Mouse (Mus musculus): ENCODE data around the gene Grik4.
A peak's percentile ranks its signal among the peaks of the same experiment; 100 is the strongest.

Grik4 gene

DNA sequence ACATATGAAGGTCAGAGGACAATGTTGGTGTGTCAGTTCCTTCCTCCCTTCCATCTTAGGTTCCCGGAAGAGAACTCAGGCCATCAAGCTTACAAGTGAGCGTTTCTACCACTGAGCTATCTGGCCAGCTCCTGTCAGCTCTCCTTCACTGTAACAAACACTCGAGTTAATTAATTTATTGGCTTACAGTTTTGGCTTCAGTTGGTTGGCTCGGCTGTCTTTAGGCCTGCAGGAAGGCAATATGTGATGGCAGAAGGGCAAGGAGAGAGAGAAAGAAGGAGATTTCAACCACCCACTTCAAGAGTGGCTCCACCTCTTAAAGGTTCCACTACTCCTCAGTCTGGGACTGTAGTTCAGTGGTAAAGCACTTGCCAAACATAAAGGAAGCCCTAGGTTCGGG lies 209.2 kb downstream of the Grik4 start:
- DNase-seq, result no peak

DNA sequence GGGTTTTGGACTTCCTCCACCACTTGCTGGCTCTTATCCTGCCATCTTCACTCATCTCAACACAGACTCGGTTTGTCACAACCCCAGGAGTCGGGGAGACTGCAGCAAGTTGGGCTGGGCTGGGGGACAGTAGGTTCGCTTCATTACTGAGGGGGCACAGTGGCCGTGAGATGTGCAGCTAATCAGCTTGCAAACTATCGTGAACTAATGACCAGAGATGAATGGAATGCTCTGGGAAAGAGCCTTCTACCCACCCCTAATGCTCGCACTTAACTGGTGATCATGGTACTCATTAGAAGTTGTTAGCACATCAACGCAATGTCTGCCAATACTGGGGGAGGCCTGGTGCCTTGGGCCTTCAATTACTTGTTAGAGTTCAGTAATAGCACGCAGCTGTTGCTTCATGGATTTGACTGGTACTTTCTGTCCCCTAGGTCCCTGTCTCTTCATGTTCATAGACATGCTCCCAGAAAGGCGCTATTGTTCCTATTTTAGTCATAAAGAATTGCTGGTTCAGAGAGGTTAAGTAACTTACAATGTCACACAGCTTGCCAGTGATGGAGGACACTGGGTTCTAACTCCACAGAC lies 211.5 kb downstream of the Grik4 start:
- DNase-seq, result no peak

DNA sequence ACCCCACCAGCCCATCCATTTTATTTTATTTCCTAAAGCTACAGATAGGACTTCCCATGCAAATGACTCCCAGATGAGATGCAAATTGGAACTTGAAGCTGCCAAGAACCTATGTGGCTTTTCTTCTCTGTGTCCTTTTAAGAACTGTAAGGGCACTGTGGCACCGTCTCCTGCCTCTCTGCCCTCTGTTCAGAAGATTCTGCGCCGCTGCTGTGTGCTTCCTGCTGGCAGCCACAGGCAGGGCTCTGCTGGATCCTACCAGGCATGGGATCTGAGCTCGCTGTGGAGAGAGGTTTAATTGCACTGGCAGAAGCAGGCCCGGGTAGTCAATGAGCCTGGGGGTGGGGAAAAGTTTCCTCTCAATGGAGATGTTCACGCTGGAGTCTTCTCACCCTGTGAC lies 215.8 kb downstream of the Grik4 start:
- DNase-seq, result no peak

DNA sequence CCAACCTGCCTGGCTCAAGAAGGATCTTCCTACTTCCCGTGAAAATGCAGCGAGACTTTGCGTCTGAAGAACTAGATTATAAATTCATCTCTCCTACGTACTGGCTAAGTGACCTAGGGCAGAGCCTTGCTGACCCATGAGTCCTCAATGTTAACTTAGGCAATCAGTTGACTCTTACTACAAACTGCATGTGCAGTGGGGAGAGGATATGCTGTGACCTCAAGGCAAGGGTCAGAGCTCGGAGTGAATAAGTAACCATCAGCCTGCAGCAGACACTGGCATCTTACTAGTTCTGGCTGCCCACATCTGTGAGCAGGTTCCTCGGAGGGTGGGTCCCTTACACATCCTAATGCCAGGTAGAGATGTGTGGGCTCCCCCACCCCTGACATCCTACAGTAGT lies 216.6 kb downstream of the Grik4 start:
- DNase-seq, result no peak

DNA sequence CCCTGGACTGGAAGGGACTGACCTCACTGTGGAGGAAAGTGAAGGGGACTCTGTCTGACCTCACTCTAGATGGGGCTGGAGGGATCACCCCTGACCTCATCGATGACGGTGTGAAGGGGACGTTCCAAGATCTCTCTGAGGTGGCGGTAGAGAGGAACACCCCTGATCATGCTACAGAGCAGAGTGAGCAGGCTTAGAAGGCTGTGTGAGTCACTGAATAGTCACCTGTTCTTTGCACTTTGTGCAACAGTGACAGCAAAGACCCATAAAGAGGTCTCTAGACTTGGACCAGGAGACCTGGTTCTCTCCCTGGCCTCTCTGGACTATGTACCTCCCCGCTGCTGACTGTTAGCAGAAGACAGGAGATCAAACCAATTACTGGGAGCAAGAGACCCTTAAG lies 217.1 kb downstream of the Grik4 start:
- DNase-seq, result no peak

DNA sequence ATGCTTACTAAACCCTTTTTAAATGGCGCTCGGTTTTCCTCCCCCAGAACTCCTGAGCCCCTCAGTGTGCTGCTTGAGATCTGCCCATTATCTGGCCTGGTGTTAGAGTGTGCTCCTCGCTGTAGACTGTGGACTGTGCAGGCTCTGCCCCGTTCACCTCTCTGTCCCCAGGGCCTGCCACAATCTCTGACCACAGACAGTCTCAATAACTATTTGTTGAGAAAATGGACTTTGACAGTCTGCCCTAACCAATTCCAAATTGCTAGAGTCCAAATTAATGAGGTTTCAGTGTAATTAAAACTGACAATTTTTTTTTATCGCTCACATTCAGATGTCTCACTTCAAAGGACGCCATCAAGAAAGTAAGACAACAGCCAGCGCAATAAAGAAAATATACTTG lies 220.2 kb downstream of the Grik4 start:
- no peak for DNase-seq

DNA sequence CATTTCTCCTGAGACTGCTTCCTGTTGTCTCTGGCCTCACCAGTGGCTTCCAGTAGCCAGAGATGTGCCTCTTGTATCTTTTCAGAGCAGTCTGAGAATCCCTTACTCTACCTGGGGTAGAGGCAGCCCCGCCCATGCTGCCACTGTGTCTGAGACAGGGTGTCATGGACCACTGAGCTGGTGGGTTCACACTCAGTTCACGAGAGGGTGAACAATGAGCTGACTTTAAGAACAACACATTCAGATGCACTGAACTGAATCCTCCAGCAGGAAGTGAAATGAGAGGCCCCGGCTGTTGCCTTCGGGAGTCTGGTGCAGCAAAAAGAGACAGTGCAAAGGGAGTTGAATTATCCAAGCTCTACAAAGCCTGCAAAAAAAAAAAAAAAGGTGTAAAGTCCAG lies 221.8 kb downstream of the Grik4 start:
- no peak for DNase-seq

DNA sequence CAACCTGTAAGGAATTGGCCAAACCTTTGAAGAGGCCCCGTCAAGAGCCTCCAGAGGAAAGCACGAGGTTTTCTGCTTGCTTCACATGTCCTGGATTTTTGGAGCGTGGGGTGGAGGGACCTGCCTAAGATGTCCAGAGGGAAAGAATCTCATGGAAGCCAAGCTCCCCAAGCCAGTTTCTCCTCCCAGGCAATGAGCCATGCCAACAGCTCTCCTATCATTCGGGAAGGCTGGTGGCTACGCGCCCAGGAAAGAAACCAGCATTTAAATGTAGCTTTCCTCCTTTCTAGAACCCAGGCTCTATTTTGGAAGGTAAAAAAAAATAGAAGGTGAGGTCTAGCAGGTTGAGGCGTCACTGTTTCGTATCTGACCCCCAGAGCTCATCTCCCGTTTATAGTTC lies 222.6 kb downstream of the Grik4 start:
- DNase-seq, result no peak

DNA sequence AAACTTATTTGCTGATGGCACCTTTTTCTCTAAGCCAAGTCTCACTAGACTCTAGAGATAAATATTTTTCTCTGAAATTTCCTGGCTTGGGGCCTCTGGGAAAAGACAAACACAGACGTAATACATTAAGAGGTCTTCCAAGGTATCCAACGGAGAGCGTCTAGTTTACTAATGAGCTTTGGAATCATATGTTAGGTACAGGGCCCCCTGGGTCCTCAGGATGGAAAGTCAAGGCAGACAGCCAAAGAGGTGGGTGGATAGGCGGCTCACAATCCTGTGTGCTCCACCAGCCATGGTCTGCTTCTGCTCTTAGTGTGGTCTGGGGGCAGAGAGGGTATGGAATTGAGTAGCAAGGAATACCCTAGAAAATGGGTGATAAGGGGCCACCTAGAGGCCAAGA lies 223.1 kb downstream of the Grik4 start:
- DNase-seq, result no peak

DNA sequence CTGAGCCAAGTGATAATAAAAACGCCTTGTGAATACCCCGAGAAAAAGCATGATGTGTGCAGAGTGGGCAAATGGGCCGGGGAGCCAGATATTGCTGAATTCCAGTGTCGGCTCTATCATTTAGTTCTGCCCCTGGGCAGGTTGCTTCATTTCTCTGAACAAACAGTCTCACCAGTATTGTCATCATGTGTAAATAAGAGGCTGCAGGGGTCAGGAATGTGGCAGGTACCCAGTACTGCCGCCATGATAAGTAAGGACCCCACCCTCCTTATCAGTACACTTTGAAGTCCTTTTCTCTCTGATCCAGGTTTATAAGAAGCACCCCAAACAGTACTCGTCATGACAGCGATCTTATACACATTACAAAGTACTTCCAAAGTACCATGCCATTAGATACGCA lies 230.4 kb downstream of the Grik4 start:
- DNase-seq, result no peak

DNA sequence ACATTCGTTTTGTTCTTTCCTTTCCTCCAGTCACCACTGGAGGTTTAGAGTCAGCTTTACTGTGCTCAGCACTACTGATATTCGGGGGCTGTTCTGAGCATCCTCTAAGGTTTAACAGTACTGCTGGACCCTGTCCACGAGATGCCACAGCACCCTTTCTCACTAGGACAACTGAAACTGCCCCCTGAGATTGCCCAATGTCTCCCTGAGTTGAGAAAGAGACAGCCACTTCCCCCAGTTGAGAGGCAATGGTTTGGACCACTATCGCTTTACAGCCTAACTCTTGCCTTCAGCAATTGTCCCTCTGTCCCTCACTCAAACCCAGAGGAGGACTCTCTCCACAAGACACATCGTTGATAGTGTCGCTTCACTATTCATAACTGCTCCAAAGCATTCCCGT lies 238.4 kb downstream of the Grik4 start:
- no peak for DNase-seq

DNA sequence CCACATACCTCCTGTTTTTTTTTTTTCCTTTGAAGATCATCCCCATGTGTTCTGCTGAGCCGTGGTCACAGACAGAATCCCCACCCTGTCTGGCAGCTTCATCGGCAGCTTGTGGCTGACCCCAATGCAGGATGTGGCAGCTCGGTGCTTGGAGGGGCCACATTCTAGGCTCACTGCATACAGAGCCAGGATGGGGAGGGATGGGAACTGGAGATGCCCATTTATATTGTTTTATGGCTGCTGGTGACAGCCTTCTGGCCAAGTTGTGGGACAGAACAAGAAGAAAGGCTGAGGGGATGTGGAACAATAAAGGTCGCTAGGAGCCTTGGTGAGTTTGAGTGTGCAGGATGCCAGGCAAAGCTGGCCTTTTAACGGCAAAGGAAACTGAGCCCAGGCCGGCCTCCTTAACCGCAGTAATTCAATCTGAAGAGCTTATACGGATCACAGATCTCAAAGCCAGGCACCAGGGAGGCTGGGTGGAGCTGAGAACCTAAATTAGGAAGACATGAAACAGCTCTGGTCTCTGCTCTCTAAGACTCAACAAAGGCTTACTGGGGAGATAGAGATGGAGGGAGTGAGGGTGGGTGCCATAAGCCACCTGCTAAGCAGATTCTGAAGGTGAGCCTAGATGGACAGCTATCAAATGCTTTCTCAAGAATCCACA lies 241.0 kb downstream of the Grik4 start:
- DNase-seq, result no peak

DNA sequence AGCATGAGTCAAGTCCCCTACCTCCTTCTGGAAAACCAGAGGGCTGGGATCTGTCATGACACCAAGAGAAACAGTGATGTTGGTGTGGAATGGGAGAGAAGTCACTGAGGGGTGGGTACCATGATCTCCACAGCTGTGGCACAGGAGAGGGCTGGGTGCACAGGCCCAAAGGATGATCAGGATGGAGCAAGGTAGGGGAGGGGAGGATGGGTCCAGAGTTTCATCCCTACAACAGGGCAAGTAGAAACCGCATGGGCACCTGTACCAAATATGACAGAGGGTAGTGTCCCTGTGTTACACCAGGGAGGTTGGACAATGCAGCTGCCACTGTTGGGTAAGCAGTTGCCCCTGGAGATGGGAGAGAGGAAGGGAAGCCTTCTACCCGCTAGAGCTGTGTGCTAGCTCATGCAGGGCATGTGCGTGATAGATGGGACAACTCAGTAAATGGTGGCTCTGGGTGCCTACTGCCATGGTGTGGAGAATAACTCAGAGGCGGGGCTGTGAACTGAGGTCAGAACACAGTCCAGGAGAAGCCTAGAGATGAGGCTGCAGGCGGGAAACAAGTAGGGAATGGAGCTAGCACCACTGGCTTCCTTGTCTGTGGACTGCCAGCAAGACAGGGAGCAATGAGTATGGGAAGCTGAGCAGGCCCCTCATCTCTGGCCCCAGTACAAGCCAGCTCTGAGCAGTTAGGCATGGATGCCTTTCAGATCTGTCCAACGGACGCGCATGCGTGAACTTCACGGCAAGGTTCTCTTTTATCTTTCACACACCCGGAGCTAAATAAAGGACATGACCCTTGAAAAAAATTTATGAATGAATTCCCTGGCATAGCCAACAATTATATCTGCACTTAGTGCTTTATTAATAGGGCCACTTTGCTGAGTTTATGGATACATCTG lies 241.8 kb downstream of the Grik4 start:
- no peak for DNase-seq

DNA sequence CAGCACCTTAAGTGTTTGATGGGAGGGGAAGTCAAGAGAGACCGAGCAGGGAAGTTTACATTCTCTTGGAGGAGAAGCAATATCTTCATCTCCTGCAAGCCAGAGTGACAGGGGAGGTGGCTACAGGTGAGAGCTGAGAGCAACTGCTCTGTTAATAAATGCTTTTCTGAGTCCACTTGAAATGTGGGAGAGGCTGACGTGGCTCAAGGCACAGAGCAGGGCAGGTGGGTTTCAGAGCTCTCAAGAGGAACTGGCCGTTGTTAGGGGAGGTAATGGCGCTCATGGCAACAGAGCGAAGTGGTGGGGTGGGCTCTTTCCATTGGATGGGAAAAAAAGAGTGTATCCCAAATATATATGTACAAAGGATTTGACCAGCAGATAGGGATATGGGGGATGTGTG lies 242.6 kb downstream of the Grik4 start:
- no peak for DNase-seq

DNA sequence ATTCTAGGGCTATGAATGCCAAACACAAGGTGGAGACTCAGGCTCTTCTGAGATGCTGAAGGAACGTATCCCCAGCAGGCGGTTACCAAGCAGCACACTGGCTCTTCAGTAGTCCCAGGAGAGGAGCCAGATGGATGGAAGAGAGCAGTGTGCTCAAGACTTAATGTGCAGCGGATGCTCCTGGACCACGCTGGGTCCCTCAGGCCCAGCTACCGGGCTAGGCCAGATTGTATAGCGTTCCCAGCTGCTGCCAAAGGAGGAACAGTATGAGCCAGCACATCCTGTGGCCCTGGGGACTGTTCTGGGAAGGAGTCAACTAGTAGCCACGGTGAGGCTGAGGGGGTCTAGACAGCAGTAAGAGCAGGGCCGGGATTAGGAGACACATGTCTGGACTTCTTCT lies 251.3 kb downstream of the Grik4 start:
- no peak for DNase-seq

DNA sequence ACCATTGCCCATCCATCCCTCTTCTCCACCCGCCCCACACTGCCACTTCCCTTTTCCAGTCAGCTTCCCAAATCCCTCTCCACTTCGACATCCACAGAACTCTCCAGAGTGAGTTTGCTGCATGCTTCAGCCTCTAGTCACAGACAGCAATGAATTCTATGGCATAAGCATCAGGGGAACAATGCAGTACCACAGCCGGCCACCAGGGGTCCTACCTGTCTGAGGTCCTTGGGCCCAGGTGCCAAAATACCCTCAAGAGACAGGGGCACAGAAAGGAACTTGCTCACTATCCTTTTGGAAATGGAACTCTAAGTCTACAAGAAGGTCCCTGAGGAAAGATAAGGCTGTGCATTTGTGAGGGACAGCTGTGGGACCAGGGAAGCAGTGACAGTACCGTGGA lies 256.1 kb downstream of the Grik4 start:
- DNase-seq, result peak; percentile 52

DNA sequence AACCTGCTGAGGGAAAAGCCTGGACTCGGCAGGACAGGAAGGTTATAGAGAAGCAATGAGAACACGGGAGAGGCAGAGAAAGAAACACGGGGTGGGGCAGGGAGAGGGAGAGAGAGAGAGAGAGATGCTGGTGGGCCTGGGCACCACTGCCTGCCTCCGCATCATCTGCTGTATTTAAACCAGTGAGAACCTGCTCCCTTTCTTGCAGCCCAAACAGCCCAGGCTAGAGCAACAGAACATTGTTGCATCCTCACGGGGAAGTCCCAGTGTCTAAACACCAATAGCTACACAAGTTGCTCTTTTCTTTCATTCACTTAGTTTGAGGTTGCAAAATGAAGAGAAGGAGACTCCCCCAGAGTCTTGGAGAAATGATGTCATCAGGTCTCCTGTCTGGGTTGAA lies 258.2 kb downstream of the Grik4 start:
- no peak for DNase-seq

DNA sequence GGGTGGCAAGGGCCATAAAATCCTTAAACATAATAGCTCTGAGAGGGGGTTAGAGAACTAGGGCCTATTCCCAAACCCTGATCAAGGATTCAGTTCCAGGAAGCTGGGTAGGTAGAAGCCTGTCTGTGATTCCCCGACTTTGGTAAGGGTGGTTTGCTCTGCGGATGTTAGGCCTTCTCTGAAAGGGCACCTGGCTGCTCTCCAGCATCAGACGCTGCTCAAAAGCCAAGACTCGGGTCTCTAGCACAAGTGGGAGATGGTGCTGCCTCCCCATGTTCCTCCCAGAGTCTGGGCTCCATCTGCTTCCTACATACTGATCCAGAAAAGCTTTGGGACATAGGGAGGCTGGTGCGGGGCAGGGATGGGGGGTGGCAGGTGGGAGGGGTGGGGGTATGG lies 270.3 kb downstream of the Grik4 start:
- DNase-seq, result no peak

DNA sequence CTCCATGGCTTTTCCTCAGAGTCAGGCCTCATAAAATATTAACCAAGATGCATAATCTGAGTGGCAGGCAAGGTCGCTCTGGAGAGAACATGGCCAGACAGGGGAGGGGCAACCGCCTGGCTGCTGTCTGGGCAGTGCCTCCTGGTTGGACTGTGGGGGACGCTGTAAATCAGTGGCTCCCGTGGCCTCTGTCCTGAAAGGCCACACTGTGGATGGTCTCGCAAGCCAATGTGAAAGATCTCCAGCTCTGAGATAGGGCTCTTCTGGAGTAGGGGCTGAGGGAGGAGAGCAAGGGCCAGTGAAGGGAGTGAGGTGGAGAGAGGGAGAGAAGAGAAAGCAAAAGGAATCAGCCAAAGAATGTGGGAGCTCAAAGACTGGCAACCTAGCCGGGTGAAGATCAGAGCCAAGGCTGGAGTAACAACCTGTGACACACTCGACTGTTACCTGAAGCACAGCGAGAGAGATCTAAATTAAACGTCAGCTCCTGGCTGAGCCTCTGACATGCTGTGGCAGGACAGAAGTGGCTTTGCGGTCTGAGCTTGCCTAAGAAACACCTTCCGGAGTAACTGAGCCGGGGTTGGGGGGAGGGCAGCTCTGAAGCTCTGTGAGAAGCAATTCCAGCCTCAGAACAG lies 270.8 kb downstream of the Grik4 start:
- DNase-seq, result peak; percentile 48

DNA sequence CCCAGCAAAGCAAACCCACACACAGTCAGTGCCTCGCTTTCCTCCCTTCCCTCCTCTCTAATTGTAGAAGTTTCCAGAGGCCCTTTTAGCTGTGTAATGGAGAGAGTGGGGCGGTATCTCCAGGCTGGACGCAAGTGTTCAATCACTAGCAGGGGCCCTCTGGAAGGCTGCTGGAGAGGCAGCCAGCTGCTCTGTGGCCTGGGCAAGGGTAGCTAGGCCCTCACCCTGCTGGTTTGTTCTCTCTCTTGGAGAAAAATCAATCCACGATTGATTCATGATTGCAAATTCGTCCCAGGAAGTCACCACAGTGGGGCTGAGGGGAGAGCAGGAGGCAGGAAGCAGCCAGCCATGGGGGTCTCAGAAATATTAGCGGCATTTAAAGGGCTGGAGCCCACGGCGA lies 271.3 kb downstream of the Grik4 start:
- DNase-seq, result no peak

DNA sequence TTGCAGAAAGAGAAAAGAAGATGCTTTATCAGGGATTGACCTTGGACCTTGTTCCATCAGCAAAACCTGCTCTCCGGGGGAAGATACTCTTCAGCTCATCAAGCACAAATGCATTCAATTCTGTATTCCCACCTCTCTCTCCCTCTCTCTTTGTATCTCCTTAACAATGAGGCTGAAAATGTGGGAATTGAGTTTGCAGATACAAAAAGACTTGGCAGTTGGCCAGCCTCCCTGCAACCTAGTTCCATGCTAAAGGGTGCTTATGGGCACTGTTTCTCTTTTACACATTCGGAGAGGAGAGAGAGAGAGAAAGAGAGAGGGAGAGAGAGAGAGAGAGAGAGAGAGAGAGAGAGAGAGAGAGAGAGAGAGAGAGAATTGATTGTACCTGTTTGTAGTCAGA lies 273.7 kb downstream of the Grik4 start:
- DNase-seq, result no peak

DNA sequence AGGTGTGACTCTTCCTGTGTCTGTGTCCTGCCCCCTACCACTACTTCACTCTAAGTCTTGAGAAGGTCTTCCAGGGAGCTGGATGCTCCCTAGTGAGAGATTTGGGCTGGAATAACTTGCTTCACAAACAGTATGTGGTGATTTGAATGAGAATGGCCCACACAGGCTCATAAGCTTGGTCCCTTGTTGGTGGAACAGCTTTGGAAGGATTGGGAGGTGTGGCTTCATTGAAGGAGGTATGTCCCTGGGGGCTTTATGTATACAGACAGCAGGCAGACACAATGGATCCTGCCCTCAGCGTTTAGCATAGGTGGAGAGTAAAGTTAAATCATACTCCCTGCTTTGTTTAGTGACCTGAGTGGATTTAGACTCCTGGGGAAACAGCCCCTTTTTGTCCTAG lies 282.8 kb downstream of the Grik4 start:
- DNase-seq, result no peak

DNA sequence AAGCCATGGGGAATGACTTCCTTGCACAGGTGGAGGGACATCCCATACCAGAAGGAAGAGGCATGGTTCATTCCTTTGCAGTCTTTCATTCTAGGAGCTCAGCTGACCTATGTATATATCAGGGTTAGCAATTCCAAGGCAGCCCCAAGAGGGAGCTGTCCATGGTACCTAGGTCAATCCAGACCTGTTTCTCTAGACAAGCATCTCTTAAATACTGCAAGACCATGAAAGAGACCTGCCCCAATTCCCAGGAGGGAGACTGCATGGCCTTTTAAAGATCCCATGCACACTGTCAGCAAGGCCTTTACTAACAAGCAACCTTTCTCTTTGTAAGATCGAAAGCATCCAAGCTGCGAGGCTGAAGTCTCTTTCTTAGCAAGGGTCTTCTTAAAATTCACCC lies 291.5 kb downstream of the Grik4 start:
- DNase-seq, result peak; percentile 17

DNA sequence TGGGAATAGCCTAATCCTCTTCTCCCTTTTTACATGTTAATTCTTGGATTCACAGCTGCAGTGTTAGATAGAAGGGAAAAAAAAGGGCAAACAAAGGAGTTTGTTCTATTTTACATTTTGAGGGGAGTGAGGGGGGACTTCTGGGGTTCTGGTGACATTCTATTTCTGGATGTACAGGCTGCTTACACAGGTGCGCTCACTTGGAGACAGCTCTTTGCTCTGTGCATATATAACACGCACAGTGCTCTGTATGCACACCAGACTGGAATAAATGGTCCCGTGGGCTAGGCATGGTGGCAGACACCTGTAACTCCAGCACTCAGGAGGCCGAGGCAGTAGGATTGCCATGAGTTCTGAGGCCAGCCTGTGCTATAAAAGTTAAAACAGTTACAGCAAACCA lies 292.0 kb downstream of the Grik4 start:
- no peak for DNase-seq

Data from thymus, postnatal 25 days (tissue).